Mouse (Mus musculus) forebrain, postnatal 0 days (tissue): ENCODE results near the gene Adamts6. TPM values are rescaled to one million over a fixed set of nuclear protein-coding genes. Genes with fewer than 3 reads are reported as not detected.
A peak's percentile ranks its signal among the peaks of the same experiment; 100 is the strongest.

Source experiments
- ATAC-seq: fragments of 200-750 bp; cut with Nextera tagmentation; 2 replicates; pipeline ENCODE4 v1.8.0; 2017; ENCODE audit warnings: mild to moderate bottlenecking, moderate library complexity
- DNase-seq: peaks from one replicate; pipeline ENCODE4 v3.0.0-alpha.2; 2015
- H3K27ac ChIP-seq: fragments of 300-500 bp; sonication (generic); 2 replicates; pipeline ENCODE4 v1.5.1; 2014; ENCODE audit warnings: low read depth, mild to moderate bottlenecking, antibody characterized with exemption, low read length, moderate library complexity, mixed read lengths
- H3K27me3 ChIP-seq: fragments of 300-500 bp; sonication (generic); 2 replicates; pipeline ENCODE4 v1.6.1; 2014; ENCODE audit warnings: mild to moderate bottlenecking, low read length, mixed read lengths; ENCODE audit not compliant: insufficient read depth
- H3K36me3 ChIP-seq: fragments of 300-500 bp; sonication (generic); 2 replicates; pipeline ENCODE4 v1.6.1; 2014; ENCODE audit warnings: mild to moderate bottlenecking, moderate library complexity; ENCODE audit not compliant: insufficient read depth
- H3K4me1 ChIP-seq: fragments of 300-500 bp; sonication (generic); 2 replicates; pipeline ENCODE4 v1.6.1; 2014; ENCODE audit warnings: antibody characterized with exemption; ENCODE audit not compliant: insufficient read depth
- H3K4me2 ChIP-seq: fragments of 300-500 bp; sonication (generic); 2 replicates; pipeline ENCODE4 v1.6.1; 2014; ENCODE audit warnings: low read depth, mild to moderate bottlenecking, moderate library complexity
- H3K4me3 ChIP-seq: fragments of 300-500 bp; sonication (generic); 2 replicates; pipeline ENCODE4 v1.5.1; 2014; ENCODE audit warnings: low read depth, low read length, mixed read lengths
- H3K9ac ChIP-seq: fragments of 300-500 bp; sonication (generic); 2 replicates; pipeline ENCODE4 v1.6.1; 2014; ENCODE audit warnings: mild to moderate bottlenecking
- H3K9me3 ChIP-seq: fragments of 300-500 bp; sonication (generic); 2 replicates; pipeline ENCODE4 v1.6.1; 2016; ENCODE audit warnings: low read length
- CTCF ChIP-seq: sonication (generic); IDR thresholded peaks from 2 replicates; pipeline ENCODE4 v1.5.1; 2016; ENCODE audit warnings: antibody characterized with exemption, control low read depth, low read depth
- WGBS: fragments of 180-500 bp; shearing (Covaris S2); extraction: QIAGEN DNeasy Blood & Tissue Kit; methylation state at CpG from one replicate; pipeline ENCODE4 v1.1.7; 2014; 5-methylcytosine and 5-hydroxymethylcytosine counted together
- polyA plus RNA-seq: library from polyadenylated mRNA; unstranded; fragments of >200 nt; fragmentation: Nextera tagmentation; extraction: Ambion mirVana; gene quantifications from 2 replicates; pipeline ENCODE4 v1.2.1, GENCODE M21; 2015
- total RNA-seq: library from RNA; depleted of rRNA; stranded (reverse); fragments of >200 nt; gene quantifications from 2 replicates; pipeline ENCODE4 v1.2.3, GENCODE M21; 2014

Adamts6 gene
- total and polyA plus RNA-seq, 2 experiments from 2014 or later: 0.62 to 4.6 TPM

DNA sequence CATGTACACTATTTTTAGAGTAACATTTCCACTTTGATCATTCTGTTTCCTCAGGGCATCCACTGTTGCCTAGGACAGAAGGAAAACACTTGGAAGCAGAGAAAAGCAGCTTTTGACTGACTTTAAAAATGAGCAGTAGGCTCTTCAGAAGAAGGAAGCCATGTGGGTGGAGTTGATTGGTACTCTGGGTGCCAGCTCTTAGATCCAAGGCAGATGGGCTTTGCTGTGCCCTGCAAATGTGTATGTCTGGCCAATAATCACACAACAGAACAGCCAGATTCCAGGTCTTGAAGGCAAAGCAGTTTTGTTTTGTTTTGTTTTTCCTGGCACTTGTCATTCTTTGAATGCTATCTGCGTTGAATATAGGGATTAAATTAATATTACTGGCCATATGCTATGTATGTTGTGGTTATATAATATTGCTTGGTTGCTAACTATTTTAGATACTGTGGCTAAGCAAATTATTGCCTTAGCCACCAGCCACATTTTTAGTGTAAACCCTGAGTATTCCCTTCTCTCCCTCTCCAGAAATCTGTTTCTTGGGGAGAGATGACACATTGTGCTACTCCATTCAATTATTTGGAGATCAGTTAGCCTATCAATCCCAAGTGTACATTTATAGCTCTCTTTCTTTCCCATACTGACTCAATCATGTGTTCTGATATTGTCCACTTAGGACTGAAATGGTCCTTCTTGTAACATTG, 165.8 kb downstream of the Adamts6 start:
- Histone ChIP-seq H3K36me3 (no peaks in the 10 kb centered on the region), H3K9me3 (no peaks in the 10 kb centered on the region), H3K27ac (no peak overlapping the region), H3K9ac (no peak overlapping the region), H3K4me3 (no peak overlapping the region), H3K4me2 (no peak overlapping the region), H3K27me3 (no peaks in the 10 kb centered on the region), H3K4me1 (no peaks in the 10 kb centered on the region)
- ATAC-seq (peak; percentile 94), DNase-seq (peak; percentile 69)
- WGBS: 63% methylated on average over 1 of the region's 1 CpGs
- TF ChIP-seq CTCF: no peak

DNA sequence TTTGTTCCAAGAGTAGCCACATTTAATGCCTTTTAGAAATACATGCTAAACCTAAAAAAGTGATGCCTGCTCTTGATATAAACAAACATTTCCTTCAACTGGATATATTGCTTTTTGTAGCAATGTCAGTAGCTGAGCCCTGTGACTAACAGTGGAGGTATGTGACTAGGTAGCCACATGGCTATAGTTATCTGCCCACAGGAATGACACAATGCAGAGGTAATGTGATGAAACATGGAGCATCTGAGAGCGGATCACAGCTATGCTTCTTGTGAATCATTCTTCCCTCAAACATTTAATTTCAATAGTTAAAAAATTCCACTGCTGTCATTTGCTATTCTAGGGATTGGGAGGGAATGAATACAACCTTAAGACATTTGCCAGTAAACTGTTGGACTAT, 172.7 kb downstream of the Adamts6 start:
- TF ChIP-seq CTCF: no peak
- 93% methylated on average over 1 of the region's 1 CpGs for WGBS

GRCm38 (mm10) chr13:104468061-104468460, 180.4 kb downstream of the Adamts6 start:
- Histone ChIP-seq H3K9ac (no peak overlapping the region), H3K27ac (no peak overlapping the region), H3K4me1 (no peaks in the 10 kb centered on the region), H3K27me3 (no peaks in the 10 kb centered on the region), H3K4me3 (no peak overlapping the region), H3K4me2 (no peak overlapping the region), H3K36me3 (no peaks in the 10 kb centered on the region), H3K9me3 (no peaks in the 10 kb centered on the region)
- WGBS: 59% methylated on average over 1 of the region's 1 CpGs
- DNase-seq (no peak), ATAC-seq (no peak)
- TF ChIP-seq CTCF: no peak

More for the DNA sequence above, 172.7 kb downstream of the Adamts6 start:
- Histone ChIP-seq H3K27ac (no peak overlapping the region), H3K9ac (no peak overlapping the region), H3K9me3 (no peaks in the 10 kb centered on the region), H3K4me1 (no peaks in the 10 kb centered on the region), H3K36me3 (no peaks in the 10 kb centered on the region), H3K4me2 (no peak overlapping the region), H3K4me3 (no peak overlapping the region), H3K27me3 (no peaks in the 10 kb centered on the region)
- ATAC-seq (no peak), DNase-seq (no peak)

DNA sequence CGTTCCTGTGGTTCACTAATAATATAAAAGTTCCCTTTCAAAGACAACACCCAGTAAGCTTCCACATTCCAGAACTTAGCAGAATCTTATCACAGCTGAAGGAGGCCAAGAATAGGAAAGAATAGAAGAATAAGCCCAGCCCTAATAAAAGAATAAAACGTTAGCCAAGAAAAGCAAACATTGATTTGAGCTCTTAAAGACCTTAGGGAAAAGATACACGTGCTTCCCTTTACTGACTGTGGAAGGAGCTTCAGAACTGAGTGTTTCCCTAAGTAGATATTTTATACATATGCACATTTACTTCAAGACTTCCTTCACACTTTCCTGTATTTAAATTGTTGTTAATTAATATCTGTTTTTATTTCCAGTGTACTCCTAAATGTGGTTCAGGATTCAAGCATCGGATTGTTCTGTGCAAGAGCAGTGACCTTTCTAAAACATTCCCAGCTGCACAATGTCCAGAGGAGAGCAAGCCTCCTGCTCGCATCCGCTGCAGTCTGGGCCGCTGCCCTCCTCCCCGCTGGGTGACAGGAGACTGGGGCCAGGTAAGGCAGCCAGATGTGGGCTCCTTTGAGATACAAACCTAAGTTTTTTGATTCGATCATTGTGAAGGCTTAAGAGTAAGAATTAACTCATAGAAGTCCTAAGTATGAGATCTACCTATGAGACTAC, 188.8 kb downstream of the Adamts6 start:
- no peaks in the 10 kb centered on the region for H3K4me1 ChIP-seq

GRCm38 (mm10) chr13:104482426-104483089, 194.9 kb downstream of the Adamts6 start:
- H3K36me3 ChIP-seq: no peaks in the 10 kb centered on the region
- H3K9me3 ChIP-seq: no peaks in the 10 kb centered on the region
- no peak overlapping the region for H3K9ac ChIP-seq
- H3K4me2 ChIP-seq: no peak overlapping the region
- no peak for TF ChIP-seq CTCF
- no peak overlapping the region for H3K27ac ChIP-seq
- H3K4me1 ChIP-seq: no peaks in the 10 kb centered on the region
- no peaks in the 10 kb centered on the region for H3K27me3 ChIP-seq
- ATAC-seq (no peak), DNase-seq (no peak)
- no peak overlapping the region for H3K4me3 ChIP-seq
- 87% methylated on average over 8 of the region's 8 CpGs for WGBS

More for the DNA sequence above, 188.8 kb downstream of the Adamts6 start:
- Histone ChIP-seq H3K36me3 (no peaks in the 10 kb centered on the region), H3K27me3 (no peaks in the 10 kb centered on the region), H3K9ac (no peak overlapping the region), H3K4me2 (no peak overlapping the region), H3K9me3 (no peaks in the 10 kb centered on the region), H3K27ac (no peak overlapping the region), H3K4me3 (no peak overlapping the region)
- ATAC-seq (no peak), DNase-seq (no peak)
- no peak for TF ChIP-seq CTCF
- WGBS: 81% methylated on average over 9 of the region's 9 CpGs

GRCm38 (mm10) chr13:104483111-104483722, 195.6 kb downstream of the Adamts6 start:
- Histone ChIP-seq H3K36me3 (no peaks in the 10 kb centered on the region), H3K4me2 (no peak overlapping the region), H3K9ac (no peak overlapping the region), H3K9me3 (no peaks in the 10 kb centered on the region), H3K27me3 (no peaks in the 10 kb centered on the region), H3K27ac (no peak overlapping the region), H3K4me1 (no peaks in the 10 kb centered on the region), H3K4me3 (no peak overlapping the region)
- no peak for ATAC-seq
- no peak for DNase-seq
- no peak for TF ChIP-seq CTCF
- 87% methylated on average over 12 of the region's 12 CpGs for WGBS
